Mouse (Mus musculus) ovary, postnatal 36 days (tissue): ENCODE measurements around the gene Cpne4.

Experiments
- DNase-seq: peaks from one replicate; pipeline ENCODE4 v3.0.0; 2022; ENCODE audit warnings: low spot score, mixed read lengths

The Cpne4 gene

DNA sequence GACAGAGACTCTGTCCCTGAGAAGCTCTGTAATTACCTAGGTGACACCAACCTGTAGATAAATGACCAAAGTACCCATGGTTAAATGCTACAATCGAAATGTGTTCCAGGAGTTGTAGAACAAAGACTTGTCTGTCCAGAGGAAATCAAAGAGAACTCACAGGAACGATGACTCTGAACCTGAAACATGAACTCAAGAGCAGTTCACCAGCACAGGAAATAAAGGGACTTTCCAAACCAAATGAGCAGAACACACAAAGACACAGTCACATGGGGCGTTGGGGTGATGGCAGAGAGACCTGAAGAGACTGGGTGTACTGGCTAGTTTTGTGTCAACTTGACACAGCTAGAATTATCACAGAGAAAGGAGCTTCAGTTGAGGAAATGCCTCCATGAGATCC, 329.9 kb downstream of the Cpne4 start:
- DNase-seq, result no peak

DNA sequence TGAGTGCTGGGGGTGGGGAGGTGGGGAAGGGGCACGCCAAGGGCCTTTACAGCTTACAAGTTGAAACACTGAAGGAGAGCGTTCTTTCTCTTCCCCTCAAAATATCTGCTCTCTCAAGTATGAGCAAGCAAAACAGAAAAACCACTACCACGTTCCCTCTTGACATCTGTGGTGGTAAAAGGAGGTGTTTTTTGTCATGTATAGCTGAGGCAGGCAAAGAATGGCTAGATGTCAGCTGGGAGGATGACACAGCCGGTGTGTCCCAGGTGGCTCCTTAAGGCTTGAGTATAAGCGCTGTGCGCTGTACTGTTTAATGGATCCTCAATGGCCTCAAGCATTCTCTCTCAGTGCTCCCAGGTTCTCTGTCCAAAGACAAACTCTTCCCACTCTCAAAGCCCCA, 331.5 kb downstream of the Cpne4 start:
- no peak for DNase-seq

DNA sequence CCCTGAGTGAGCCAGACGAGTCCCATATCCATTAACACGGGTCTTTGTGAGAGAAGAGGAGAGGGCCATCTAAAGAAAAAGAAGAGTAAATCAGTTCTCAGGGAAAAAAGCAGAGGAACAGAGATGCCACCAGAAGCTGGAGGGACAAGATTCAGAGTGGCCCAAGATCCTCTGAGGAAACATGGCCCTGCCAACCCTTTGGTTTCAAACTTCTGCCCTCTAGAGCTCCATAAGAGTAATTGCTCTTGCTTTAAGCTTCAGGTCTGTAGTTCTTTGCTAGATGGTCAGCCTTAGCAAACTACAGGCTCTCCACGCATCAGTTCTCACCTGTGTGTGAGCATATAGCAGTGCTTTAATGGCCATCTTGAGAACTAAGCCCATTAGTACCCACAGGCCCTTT, 343.4 kb downstream of the Cpne4 start:
- DNase-seq, result no peak

DNA sequence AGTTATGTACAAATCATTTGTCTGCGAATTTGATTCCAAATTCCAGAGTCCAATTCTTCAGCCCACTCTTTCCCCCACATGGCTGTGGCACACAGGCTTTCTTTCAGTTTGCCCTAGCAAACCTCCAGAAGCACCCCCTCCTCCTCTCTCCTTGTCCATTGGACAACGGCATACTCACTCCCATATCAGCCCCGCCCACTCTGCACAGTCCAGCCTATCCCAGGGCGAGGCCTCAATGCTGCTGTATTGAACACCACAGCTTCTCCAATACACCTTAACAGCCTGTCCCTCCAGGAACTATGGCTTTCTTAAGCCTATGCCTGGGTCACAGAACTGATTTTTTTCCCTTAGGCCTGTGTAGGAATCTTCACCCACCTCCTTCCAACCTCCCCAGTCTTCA, 348.3 kb downstream of the Cpne4 start:
- DNase-seq, result no peak

DNA sequence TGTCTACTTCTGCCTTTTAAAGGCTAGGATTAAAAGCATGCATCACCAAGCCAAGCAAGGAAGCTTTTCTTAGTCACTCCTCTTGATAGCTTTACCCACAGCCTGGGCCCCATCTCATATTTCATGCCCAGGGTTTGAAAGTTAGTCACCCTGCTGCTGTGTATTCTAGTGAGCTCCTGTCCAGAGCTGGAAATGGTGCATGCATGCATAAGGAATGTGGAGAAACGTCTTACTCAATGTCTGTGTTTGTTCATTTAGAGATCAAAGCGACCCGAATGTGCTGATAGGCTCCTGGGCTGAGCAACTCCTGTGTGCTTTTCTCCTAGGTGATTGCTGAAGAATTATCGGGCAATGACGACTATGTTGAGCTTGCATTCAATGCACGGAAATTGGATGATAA, 354.0 kb downstream of the Cpne4 start:
- DNase-seq, result no peak

DNA sequence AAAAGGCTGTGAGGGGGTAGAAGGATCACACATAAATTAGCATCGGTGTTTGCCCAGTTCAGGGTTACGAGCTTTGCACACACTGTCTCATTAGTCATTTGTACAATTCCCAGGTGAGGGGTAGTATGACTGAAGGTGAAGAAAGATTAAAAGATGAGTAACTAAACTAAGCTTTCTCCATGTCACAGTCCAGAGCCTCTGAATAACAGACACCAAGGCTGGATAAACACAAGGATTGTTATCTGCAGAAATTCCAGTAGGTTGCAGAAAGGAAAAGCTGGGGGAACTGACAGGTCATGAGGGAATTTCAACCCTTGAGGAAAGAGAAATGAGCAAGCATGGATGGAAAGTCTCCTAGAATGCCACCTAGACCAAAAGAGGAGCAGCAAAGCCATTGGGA, 354.7 kb downstream of the Cpne4 start:
- no peak for DNase-seq

DNA sequence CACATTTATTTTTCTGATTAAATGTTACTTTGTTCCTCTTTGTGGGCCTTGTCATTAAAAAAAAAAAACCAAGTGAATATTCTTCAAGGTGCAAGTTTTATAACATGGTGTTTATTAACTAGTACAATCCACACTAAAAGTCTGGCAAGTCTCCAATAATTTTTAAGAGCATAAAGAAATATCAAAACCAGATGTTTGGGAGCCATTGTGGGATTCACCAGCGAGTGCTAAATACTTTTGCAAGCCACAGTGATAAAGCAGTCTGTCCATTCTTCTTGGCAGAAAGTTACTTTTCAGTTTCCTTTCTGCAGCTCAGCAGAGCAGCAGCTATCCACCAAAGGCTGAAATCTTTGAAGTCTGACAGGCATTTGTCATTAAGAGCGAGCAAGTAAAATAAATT, 365.6 kb downstream of the Cpne4 start:
- DNase-seq, result no peak

DNA sequence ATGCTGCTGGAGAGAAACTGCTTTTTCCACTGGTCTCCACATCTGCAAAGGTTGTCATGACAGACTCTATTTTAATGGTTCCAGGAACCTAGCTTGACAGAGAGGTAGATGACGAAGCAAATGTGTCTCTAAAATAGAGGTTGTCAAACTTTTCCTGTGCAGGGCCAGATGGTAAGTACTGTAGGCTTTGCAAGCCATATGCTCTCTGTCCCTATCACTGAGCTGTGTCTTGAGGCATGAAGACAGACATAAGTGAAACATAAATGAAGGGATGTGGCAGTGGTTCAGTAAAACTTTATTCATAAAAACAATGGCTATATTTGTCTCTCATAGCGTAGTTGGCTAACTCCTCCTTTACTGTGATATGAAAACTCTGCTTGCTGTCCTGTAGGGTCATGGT, 366.2 kb downstream of the Cpne4 start:
- DNase-seq, result no peak

DNA sequence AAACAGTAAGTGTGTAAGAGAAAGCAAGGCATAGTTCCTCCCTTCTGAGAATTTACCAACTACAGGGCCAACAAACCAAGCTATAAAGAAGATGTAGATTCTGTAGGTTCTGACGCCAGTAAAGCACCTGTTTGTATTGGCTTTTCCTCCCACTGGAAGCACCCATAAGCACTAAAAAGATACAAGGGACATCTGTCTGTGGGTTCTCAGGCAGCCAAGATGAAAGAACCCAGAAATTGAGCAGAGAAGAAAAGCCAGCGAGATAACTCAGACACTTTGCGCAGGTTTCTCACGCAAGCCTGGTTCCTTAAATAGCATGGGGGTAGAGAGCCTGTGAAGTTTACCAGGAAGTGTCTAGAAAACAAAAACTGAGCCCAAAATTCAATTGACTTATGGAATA, 374.1 kb downstream of the Cpne4 start:
- no peak for DNase-seq

DNA sequence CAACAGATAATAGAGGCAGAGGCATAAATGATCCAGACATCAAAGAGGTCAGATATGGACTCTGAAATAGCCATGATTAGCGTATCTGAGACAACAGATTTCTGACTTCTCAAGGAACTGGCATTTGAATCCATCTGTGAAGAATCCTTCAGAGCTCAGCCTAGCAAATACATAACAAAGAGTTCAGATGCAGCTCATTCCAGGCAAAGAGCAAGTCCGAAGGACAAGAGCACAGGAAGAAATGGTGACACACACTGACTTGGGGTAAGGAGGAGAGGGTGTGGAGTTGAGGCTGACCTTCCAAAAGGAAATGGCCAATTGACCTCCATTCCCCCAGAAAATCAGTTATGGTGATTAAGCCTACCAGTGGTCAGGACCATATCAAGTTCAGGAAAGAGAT, 375.0 kb downstream of the Cpne4 start:
- DNase-seq, result no peak

DNA sequence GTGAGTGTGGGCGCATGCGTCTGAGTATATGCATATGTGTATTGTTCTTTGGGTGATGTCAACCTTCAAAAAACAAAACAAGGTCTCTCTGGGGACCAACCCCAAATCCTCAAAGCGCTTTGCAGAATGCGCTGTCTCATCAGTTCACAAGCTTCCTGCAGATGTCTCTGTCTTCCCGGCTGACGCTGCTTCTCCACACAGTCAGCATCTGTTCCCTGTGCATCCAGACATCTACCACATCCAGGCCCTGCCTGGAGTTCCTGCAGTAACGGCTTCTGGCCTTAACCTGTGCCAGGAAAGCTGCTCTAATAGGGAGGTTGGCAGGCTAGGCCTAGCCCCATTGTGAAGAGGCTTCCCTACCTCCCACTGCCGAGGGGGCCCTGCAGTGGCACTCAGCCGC, 381.7 kb downstream of the Cpne4 start:
- no peak for DNase-seq

DNA sequence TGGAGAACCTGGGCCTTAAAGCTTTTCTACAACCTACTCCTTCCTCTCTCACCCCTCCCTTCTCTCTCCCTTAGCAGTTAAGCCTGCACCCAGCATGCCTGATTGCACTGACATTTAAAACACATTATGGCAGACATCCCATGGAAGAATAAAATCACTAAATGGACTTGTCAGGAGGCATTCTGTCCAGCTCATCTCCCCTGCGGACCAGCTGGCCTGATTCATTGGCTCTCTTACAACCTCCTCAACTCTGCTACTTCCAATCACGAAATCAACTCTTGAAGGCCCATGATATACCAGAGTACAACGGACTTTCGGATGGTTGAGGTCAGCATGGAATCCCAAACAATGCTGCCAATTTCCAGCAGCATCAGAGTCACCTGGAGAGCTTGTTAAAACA, 393.3 kb downstream of the Cpne4 start:
- DNase-seq, result no peak

DNA sequence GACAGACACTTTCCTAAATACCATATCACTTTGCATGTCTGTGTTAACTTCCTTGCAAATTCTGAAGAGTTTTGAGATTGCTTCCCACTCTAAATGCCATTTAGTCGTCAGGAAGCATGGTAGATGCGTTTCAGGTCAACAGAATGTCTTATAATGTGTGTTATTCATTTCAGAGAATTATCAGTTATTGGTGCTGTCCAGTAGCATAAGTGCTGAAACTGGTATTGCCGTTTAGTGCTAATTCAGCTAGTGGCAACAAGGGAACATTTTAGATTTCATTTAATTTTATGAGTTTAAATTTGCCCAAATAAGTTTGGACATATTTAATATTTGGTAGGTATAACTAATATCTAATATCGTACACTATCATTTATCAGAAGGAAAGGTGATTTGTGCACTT, 403.5 kb downstream of the Cpne4 start:
- no peak for DNase-seq

DNA sequence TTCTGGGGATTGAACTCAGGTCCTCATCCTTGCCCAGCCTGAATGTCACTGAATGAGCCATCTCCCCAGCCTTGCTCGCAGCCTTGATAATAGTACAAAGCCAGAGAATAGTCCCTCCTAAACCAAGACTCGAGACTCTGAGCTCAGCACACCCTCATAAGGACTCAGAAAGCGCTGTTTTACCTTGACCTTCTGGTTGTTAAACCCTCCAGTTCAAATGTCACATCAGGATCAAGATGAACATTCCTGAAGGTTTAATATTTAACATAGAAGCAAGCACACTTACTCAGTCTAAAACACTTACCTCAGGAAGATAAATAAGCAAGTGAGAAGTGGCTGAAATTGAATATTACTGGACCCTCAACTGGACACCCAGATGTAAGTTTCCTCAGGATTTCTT, 405.1 kb downstream of the Cpne4 start:
- no peak for DNase-seq

DNA sequence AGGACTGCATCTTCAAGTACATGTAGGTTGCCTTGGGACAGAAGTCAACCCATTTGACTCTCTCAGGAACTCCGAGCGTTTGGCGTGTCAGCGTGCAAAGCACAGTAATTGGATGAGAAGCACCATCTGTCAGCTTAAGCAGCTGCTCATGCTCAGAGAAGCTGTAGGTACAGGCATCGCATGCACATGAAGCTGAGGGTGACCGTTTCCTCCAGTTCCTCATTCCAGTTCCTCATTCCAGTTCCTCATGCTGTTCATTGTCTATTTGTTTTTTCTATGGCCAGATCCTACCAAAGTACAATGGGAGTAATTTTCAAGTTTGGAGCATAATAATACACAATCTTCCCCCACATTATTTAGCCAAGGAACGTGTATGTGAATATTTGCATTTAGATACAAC, 425.7 kb downstream of the Cpne4 start:
- no peak for DNase-seq

DNA sequence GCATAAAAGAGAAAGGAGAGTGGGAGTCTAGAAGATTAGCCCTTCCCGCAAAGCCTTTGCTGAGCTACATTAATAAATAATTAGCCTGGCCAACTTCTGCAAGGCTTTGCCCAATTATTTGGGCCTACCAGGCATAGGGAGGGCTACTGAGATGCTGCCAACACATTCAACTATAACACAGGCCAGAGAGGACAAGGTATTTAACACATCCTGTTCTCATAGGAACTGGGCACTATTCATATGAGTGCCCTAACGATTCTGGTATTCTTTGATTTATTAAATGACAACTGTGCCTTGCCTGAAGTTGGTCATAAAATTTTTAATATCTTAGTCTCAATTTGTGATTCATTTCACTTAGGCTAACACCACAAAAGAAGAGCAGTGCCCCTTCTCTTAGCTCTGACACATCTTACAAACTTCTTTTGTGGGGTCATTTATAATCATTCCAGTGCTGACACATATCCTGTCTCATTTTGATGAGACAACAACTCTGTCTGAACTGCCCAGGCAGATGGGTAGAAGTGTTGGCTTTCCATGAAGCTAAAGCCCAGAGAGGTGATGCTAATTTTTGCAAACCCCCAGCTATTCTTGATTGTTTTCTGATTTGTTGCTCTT, 435.0 kb downstream of the Cpne4 start:
- DNase-seq, result no peak

DNA sequence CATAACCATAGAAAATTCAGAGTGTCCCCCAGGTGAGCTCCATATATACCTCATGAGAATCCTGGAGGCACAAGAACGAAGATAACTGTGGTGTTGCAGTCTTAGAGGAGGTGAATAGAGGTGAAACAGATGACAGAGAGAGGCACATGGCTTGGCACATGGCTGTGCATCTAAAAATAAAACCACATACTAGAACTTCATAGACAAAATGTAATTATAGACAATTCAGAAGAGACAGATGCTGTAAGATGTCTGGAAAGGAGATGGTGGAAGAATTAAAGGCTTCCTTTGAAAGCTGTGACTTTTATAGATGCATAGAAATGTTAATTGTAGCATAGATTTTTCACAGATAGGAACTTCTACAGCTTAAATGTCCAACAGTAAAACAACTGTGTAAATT, 451.1 kb downstream of the Cpne4 start:
- no peak for DNase-seq

DNA sequence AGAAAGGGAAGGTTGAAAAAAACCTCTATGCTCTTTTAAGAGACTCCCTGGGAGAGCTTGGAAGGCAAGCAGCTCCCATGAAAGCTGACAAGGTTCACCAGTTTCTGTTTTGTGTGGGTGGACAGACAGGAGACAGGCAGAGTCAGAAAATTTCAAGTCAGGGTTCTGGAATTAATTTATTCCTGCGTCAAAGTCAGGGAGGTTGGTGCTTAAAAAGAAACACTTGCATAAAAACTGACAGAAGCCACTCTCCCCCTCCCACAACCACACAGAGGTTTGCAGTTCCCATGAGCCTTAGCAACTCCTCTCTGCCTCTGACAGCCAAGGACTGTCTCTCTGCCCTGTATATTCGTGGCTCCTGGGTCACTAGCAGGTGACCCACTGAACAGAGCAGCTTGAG, 463.6 kb downstream of the Cpne4 start:
- no peak for DNase-seq

DNA sequence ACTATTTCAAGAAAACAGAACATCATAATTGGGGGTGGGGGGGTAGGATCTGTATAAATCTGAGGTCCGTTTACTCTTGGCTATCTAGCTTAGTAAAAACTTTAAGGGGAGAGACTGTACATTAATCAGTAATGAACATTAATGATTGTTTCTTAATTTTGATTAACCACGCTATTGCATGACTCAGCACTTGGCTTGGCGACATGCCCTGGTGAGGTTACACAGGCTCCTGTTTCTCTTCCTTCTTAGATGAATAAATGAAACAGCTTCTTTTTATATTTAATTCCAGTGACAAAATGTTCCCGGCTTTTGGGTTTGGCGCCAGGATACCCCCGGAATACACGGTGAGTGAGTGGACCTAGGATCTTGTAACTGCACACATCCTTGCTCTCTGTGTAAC, 471.1 kb downstream of the Cpne4 start:
- DNase-seq, result no peak

DNA sequence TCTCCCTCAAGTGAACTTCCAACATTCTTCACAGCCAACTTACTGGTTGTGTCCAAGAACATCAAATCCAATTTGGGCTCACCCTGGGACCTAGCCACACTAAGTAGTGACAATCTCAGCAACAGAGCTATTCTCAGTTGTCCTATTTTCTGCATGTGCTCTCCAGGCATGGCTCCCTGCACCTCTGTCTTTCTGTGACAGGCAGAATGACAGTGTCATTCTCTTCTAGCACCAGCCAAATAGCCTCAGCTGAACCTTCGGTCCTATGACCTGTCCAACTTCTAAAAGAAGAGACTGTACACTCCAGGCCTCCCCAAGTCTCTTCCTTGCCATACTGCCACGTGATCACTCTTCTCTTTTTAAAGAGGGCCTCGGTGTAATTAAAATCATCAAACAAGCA, 481.2 kb downstream of the Cpne4 start:
- DNase-seq, result no peak

DNA sequence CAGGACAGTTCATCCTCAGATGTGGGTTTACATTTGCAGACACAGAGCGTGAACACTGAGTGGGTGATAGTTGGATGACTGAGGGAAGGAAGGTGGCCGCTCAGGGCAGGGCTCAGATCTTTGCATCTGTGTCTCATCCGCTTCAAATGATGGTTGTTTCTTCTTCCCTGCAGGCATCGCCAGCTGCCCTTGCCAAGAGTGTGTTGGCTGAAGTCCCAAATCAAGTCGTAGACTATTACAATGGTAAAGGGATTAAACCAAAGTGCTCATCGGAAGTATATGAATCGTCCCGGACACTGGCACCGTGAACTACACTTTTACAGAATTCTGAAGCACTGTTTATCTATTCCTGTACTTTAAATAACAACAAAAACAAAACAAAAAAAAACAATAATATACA, 485.5 kb downstream of the Cpne4 start:
- no peak for DNase-seq

DNA sequence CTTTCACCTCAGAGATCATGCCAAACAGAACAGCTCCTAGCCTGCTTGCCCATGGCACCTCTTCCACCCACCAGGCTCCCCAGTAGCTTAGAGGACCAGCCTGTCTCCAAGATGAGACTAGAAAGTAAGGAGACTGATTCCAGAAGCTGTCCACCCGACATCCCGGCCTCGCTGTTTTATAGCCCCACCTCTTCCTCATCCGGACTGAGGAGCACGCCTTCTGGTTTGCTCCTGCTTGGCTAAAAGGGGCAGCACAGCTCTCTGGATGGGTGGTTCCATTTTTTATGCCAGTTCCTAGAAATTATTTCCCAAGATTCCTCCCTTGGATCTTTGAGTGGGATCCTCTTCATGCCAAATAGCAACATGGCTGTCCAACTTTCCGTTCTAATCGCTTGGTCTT, 486.6 kb downstream of the Cpne4 start:
- DNase-seq, result no peak

DNA sequence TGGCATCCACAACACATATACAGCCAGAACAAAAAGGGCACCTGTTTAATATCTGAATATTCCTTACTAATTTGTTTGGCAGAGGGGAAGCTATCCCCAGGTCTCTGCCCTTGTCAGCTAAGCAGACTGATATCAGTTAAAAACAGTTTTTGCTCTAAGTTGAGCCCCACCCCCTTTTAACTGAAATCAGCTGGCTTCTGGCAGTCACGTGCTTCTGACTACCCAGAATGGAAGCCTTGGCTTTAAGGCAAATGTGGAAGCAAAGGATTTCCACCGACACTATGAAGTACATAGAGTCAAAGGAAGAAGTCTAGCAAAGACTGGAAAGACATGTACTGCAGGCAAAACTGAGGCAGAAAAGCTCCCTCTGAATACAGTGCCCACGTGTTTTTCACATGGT, 490.8 kb downstream of the Cpne4 start:
- no peak for DNase-seq

DNA sequence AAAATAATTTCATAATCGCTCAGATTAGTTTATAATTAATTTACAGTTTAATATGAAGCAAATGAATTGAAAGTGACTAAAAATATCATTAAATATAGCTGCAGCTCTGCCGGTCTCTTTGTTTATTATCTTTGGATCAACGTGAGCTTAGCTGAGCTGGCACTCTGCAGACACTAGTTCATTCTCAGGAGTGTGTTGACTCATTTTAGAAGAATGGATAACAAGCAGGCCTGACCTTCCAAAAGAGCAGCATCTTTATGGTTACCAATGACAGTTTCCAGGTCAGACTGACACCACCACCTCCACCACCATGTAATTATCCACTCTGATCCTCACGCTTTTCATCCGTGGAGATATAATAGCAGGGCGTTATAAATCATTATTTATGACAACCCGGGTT, 498.9 kb downstream of the Cpne4 start:
- no peak for DNase-seq

DNA sequence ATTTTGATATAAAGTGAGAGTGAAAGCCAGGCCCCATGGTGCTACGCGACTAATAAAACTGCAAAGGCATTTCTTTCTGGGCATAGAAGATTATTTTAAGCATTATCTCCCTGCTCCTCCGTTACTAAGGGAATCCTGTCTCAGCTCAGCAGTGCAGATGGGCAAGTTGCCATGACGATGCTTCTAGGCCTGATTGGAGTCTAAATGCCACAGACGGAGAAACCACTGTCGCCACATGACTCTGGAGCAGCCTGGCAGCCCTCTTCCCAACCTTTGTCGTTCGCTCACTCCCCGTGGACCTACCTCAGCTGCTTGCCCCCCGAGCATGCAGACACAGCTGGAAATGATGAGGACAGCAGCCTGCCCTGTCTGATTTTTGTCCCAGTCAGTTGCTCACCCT, 501.3 kb downstream of the Cpne4 start:
- no peak for DNase-seq
